Mouse (Mus musculus) spleen, adult 18-20 months (tissue): ENCODE results near the gene Cx3cl1.
A peak's percentile ranks its signal among the peaks of the same experiment; 100 is the strongest.

Source experiments
- DNase-seq, 2 experiments: peaks; one replicate each; pipeline ENCODE4 v3.0.0; 2022; ENCODE audit warnings: mixed read lengths in 2 of 2

The Cx3cl1 gene

GRCm38 (mm10) chr8:94774601-94775000, 2.8 kb downstream of the Cx3cl1 start:
- DNase-seq, result no peak

GRCm38 (mm10) chr8:94776346-94776745, 4.5 kb downstream of the Cx3cl1 start:
- DNase-seq, result no peak

GRCm38 (mm10) chr8:94778036-94778435, 6.2 kb downstream of the Cx3cl1 start:
- DNase-seq, result no peak

- DNase-seq, result no peak
Observed at GRCm38 (mm10) chr8:94778473-94778872, 6.7 kb downstream of the Cx3cl1 start.

- no peak for DNase-seq
Observed at GRCm38 (mm10) chr8:94778895-94779533, 7.2 kb downstream of the Cx3cl1 start.

GRCm38 (mm10) chr8:94779534-94780294, 7.9 kb downstream of the Cx3cl1 start:
- DNase-seq, result no peak

GRCm38 (mm10) chr8:94780491-94781154, 8.8 kb downstream of the Cx3cl1 start:
- DNase-seq, result no peak

GRCm38 (mm10) chr8:94781155-94781837, 9.5 kb downstream of the Cx3cl1 start:
- DNase-seq, result no peak

- DNase-seq, result no peak
Observed at GRCm38 (mm10) chr8:94781838-94782235, 10.0 kb downstream of the Cx3cl1 start.

GRCm38 (mm10) chr8:94783890-94784289, 12.1 kb downstream of the Cx3cl1 start:
- DNase-seq, result no peak

- DNase-seq, result peak; percentile 21 to 33
Observed at GRCm38 (mm10) chr8:94785247-94785985, 13.6 kb downstream of the Cx3cl1 start.

- DNase-seq, result no peak
Observed at GRCm38 (mm10) chr8:94785995-94786595, 14.3 kb downstream of the Cx3cl1 start.

- no peak for DNase-seq
Observed at GRCm38 (mm10) chr8:94787524-94788501, 16.0 kb downstream of the Cx3cl1 start.

- no peak for DNase-seq
Observed at GRCm38 (mm10) chr8:94789256-94789955, 17.6 kb downstream of the Cx3cl1 start.

GRCm38 (mm10) chr8:94794368-94794767, 22.6 kb downstream of the Cx3cl1 start:
- DNase-seq, result no peak

- DNase-seq, result no peak
Observed at GRCm38 (mm10) chr8:94794782-94795181, 23.0 kb downstream of the Cx3cl1 start.

- DNase-seq, result no peak
Observed at GRCm38 (mm10) chr8:94800278-94800968, 28.6 kb downstream of the Cx3cl1 start.

- DNase-seq, result no peak
Observed at GRCm38 (mm10) chr8:94801293-94802095, 29.7 kb downstream of the Cx3cl1 start.

- no peak for DNase-seq
Observed at GRCm38 (mm10) chr8:94802375-94802774, 30.6 kb downstream of the Cx3cl1 start.
